Mouse (Mus musculus) regulatory T cell (primary cell): Measurements from ENCODE around the gene Ocel1.

Experiments
- in situ Hi-C: fragments of 300-600 bp; cut with MboI, MseI; formaldehyde crosslinking; loops from one replicate; pipeline ENCODE4 v1.15.1; 2025; ENCODE audit warnings: high pct_unique_total_duplicates

Gene Ocel1

DNA sequence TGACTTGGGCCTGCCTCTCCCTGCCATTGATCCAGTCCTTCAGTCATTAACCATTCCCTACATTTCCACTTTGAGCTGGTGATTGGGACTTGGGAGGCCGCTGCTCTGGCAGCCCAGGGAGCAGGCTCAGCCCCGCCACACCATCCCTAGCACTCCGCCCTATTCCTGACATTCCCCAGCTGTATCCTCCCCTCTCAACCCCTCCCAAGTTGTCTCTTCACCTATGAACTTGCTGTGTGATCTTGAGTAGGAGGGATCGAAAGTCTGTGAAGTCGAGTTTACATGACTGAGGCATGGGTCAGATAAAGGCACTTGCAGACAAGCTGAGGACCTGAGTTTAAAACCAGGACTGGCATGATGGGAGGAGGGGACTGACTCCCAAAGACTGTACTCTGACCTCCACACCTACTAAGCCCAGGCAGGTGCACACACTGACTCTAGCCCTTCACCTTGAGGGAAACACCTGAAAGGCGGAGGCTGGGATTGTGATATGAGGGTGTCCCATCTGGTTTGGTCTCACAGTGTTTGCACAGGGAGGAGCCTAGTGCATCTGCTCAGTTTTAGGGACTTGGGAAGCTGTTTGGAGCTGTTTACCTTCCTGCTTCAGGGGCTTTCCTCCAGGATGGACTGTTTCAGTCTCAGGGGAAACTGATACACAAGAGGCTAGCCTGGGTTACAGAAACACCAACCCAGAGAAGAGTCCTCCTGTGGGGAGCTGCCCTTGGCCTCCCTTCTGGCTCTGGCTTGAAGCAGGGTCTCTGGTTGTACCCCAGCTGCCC is 32.2 kb downstream of the Ocel1 start:
- in situ Hi-C loops: no loop called here

DNA sequence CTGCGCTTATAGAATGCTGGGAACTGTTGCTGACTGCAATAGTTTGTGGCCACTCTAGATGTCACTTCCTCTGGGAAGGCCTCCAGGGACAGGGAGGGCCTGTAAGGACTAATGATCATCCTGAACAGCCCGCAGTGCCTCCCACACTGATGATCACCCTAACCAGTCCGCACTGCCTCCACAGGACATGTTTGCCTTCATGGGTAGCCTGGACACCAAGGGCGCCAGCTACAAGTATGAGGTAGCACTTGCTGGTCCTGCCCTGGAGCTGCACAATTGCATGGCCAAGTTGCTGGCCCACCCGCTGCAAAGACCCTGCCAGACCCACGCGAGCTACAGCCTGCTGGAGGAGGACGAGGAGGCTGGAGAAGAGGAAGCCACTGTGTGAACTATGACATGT is 32.9 kb downstream of the Ocel1 start:
- in situ Hi-C loops: no loop called here

DNA sequence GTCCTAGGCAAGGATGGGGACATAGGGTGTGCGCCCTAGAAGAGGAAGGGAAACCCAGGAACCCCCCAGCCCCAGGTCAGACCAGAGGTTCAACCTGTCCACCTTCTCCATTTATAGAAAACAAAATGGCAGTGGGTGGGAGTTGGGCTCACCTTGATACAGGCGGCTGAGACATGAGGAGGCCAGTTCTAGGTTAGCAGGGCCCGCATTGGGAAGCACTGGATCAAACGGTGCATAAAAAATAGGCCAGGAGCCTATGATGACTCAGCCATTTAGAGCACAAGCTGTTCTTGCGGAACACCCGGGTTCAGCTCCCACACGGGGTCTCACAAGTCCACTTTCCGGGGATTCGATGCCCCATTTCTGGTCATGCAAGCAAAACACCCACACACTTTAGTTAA is 33.9 kb downstream of the Ocel1 start:
- in situ Hi-C loops: loop anchor here (5.0 kb wide), 2 partner anchors 33 to 62 kb away; partner anchors contain the start of genes Dda1 and Ocel1

DNA sequence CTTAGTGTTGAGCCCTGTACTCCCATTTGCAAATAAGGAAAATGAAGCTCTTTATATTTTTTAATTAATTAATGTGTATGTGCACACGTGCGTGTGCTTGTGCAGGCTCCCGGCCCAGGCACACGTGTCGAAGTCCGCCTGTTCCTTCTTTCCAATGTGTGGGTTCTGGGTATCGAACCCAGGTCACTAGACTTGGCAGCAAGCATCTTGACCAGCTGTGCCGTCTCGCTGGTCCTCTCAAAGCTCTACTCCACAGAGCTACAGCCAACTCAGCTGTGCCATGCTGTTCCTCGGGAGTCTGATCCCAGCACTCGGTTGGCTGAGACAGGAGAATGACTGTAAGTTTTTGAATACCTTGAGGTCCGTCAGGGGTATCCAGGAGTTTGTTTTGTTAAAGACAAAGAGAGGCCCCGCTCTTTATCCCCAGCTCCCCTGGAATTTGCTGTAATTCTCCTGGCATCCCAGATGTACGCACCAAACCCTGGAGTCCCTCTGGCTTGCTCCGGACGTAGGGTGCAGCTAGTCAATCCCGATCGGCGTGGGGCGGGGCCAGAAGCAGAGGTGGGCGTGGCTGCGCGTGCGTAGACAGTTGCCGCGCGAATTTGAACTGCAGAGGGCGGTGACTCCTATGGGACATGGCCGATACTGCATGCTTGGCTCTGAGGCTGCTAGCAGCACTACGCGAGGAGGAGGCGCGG is 34.5 kb downstream of the Ocel1 start, which contains the start of gene Ankle1:
Gene Ankle1, plus strand, starts transcription at position 610 of the 698 bp plus-strand sequence.
- in situ Hi-C loops: loop anchor here (5.0 kb wide), 2 partner anchors 33 to 62 kb away; partner anchors contain the start of genes Dda1 and Ocel1

- in situ Hi-C loops: loop anchor here (5.0 kb wide), 2 partner anchors 34 to 61 kb away; partner anchors contain the start of genes Dda1 and Ocel1
Observed at GRCm38 (mm10) chr8:71406099-71407015, 35.3 kb downstream of the Ocel1 start.

GRCm38 (mm10) chr8:71407441-71407840 is 36.3 kb downstream of the Ocel1 start:
- in situ Hi-C loops: loop anchor here (5.0 kb wide), 2 partner anchors 35 to 60 kb away; partner anchors contain the start of genes Dda1 and Ocel1

- in situ Hi-C loops: loop anchor here (5.0 kb wide), 2 partner anchors 36 to 59 kb away; partner anchors contain the start of genes Dda1 and Ocel1
Observed at GRCm38 (mm10) chr8:71408231-71408630, 37.1 kb downstream of the Ocel1 start.

- in situ Hi-C loops: loop anchor here (5.0 kb wide), 1 partner anchor 1116 kb away; no protein-coding TSS in a partner anchor
Observed at GRCm38 (mm10) chr8:71411535-71412273, 40.6 kb downstream of the Ocel1 start.

DNA sequence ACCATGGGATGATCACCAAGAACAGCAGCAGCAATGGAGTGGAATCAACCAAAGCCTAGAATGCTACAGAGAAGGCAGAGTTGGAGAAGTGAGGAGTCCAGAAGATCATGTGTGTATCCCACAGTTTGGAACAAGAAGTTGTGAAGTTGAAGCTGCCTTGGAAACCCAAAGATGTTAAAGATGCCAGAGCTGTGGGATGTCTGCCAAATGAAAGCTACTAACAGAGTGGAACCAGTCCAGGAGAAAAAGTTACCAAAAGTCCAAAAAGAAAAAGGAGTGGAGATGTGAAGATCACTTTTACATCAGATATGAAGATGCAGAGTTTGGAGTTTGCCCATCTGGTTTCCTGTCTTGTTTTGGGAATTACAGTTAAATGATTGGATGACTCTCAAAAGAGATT is 51.0 kb downstream of the Ocel1 start:
- in situ Hi-C loops: no loop called here
